Mouse (Mus musculus): ENCODE results near the gene Hrct1. TPM values are rescaled to one million over a fixed set of nuclear protein-coding genes. Genes with fewer than 3 reads are reported as not detected.

Gene Hrct1
- polyA plus RNA-seq, 1 experiment from 2014 or later: 0.18 TPM

- no peak overlapping the region for H3K9ac ChIP-seq (replicated peaks; ENCODE audit: low read length)
- DNase-seq (ENCODE audit: low spot score) (no peak), ATAC-seq (replicated peaks; ENCODE audit: insufficient number of reproducible peaks, low FRiP score, low TSS enrichment, low read depth) (no peak)
- H3K9me3 ChIP-seq (replicated peaks; ENCODE audit: control insufficient read depth, low read length): no peaks in the 10 kb centered on the region
- H3K4me3 ChIP-seq (ENCODE audit: low read depth, low read length): no peak overlapping the region
- H3K36me3 ChIP-seq (replicated peaks; ENCODE audit: control insufficient read depth, insufficient read depth, low read depth, low read length): no peaks in the 10 kb centered on the region
- no peaks in the 10 kb centered on the region for H3K27me3 ChIP-seq (ENCODE audit: control insufficient read depth, insufficient read depth, low read length)
- no peaks in the 10 kb centered on the region for H3K4me1 ChIP-seq (ENCODE audit: control insufficient read depth, insufficient read depth, low read length)
- 93% methylated on average over 13 of the region's 13 CpGs for WGBS
- H3K4me2 ChIP-seq (ENCODE audit: low read depth, low read length): no peak overlapping the region
- no peak overlapping the region for H3K27ac ChIP-seq (replicated peaks; ENCODE audit: low read depth, low read length)
These were observed 30.4 kb upstream of the Hrct1 start for GRCm38 (mm10) chr4:43696561-43696960.

GRCm38 (mm10) chr4:43700707-43701106 is 26.3 kb upstream of the Hrct1 start, which contains the start of gene Olfr70:
Gene Olfr70 (minus strand): TSS chr4:43700807.
- ATAC-seq (replicated peaks; ENCODE audit: insufficient number of reproducible peaks, low FRiP score, low TSS enrichment, low read depth) (no peak), DNase-seq (ENCODE audit: low spot score) (no peak)
- Histone ChIP-seq H3K4me1 (ENCODE audit: control insufficient read depth, insufficient read depth, low read length) (no peaks in the 10 kb centered on the region), H3K4me2 (ENCODE audit: low read depth, low read length) (no peak within 1 kb of the TSS), H3K27me3 (ENCODE audit: control insufficient read depth, insufficient read depth, low read length) (no peaks in the 10 kb centered on the region), H3K4me3 (ENCODE audit: low read depth, low read length) (no peak within 1 kb of the TSS), H3K27ac (replicated peaks; ENCODE audit: low read depth, low read length) (no peak within 1 kb of the TSS), H3K9me3 (replicated peaks; ENCODE audit: control insufficient read depth, low read length) (no peaks in the 10 kb centered on the region), H3K36me3 (replicated peaks; ENCODE audit: control insufficient read depth, insufficient read depth, low read depth, low read length) (no peaks in the 10 kb centered on the region), H3K9ac (replicated peaks; ENCODE audit: low read length) (no peak within 1 kb of the TSS)
- WGBS: 84% methylated on average over 6 of the region's 6 CpGs

- Histone ChIP-seq H3K27me3 (ENCODE audit: control insufficient read depth, insufficient read depth, low read length) (no peaks in the 10 kb centered on the region), H3K4me2 (ENCODE audit: low read depth, low read length) (no peak overlapping the region), H3K36me3 (replicated peaks; ENCODE audit: control insufficient read depth, insufficient read depth, low read depth, low read length) (no peaks in the 10 kb centered on the region), H3K4me1 (ENCODE audit: control insufficient read depth, insufficient read depth, low read length) (no peaks in the 10 kb centered on the region), H3K9ac (replicated peaks; ENCODE audit: low read length) (no peak overlapping the region), H3K27ac (replicated peaks; ENCODE audit: low read depth, low read length) (no peak overlapping the region), H3K9me3 (replicated peaks; ENCODE audit: control insufficient read depth, low read length) (no peaks in the 10 kb centered on the region), H3K4me3 (ENCODE audit: low read depth, low read length) (no peak overlapping the region)
- WGBS: 73% methylated on average over 6 of the region's 6 CpGs
- no peak for DNase-seq (ENCODE audit: low spot score)
- no peak for ATAC-seq (replicated peaks; ENCODE audit: insufficient number of reproducible peaks, low FRiP score, low TSS enrichment, low read depth)
These were observed 23.5 kb upstream of the Hrct1 start for GRCm38 (mm10) chr4:43703439-43703838.

GRCm38 (mm10) chr4:43703851-43704250 is 23.1 kb upstream of the Hrct1 start:
- Histone ChIP-seq H3K27ac (replicated peaks; ENCODE audit: low read depth, low read length) (no peak overlapping the region), H3K4me2 (ENCODE audit: low read depth, low read length) (no peak overlapping the region), H3K9me3 (replicated peaks; ENCODE audit: control insufficient read depth, low read length) (no peaks in the 10 kb centered on the region), H3K36me3 (replicated peaks; ENCODE audit: control insufficient read depth, insufficient read depth, low read depth, low read length) (no peaks in the 10 kb centered on the region), H3K9ac (replicated peaks; ENCODE audit: low read length) (no peak overlapping the region), H3K4me1 (ENCODE audit: control insufficient read depth, insufficient read depth, low read length) (no peaks in the 10 kb centered on the region), H3K27me3 (ENCODE audit: control insufficient read depth, insufficient read depth, low read length) (no peaks in the 10 kb centered on the region), H3K4me3 (ENCODE audit: low read depth, low read length) (no peak overlapping the region)
- WGBS: 86% methylated on average over 8 of the region's 8 CpGs
- DNase-seq (ENCODE audit: low spot score) (no peak), ATAC-seq (replicated peaks; ENCODE audit: insufficient number of reproducible peaks, low FRiP score, low TSS enrichment, low read depth) (no peak)

- H3K9me3 ChIP-seq (replicated peaks; ENCODE audit: control insufficient read depth, low read length): no peaks in the 10 kb centered on the region
- H3K4me1 ChIP-seq (ENCODE audit: control insufficient read depth, insufficient read depth, low read length): no peaks in the 10 kb centered on the region
- H3K27ac ChIP-seq (replicated peaks; ENCODE audit: low read depth, low read length): no peak overlapping the region
- no peak for ATAC-seq (replicated peaks; ENCODE audit: insufficient number of reproducible peaks, low FRiP score, low TSS enrichment, low read depth)
- no peak overlapping the region for H3K4me2 ChIP-seq (ENCODE audit: low read depth, low read length)
- no peaks in the 10 kb centered on the region for H3K36me3 ChIP-seq (replicated peaks; ENCODE audit: control insufficient read depth, insufficient read depth, low read depth, low read length)
- no peaks in the 10 kb centered on the region for H3K27me3 ChIP-seq (ENCODE audit: control insufficient read depth, insufficient read depth, low read length)
- H3K9ac ChIP-seq (replicated peaks; ENCODE audit: low read length): no peak overlapping the region
- DNase-seq (ENCODE audit: low spot score): no peak
- no peak overlapping the region for H3K4me3 ChIP-seq (ENCODE audit: low read depth, low read length)
- 86% methylated on average over 13 of the region's 13 CpGs for WGBS
These were observed 21.0 kb upstream of the Hrct1 start for GRCm38 (mm10) chr4:43705991-43706390.

GRCm38 (mm10) chr4:43709869-43710268 is 17.1 kb upstream of the Hrct1 start, which contains the start of gene Olfr71:
Gene Olfr71 (minus strand): TSS chr4:43710255.
- Histone ChIP-seq H3K9me3 (replicated peaks; ENCODE audit: control insufficient read depth, low read length) (no peaks in the 10 kb centered on the region), H3K4me2 (ENCODE audit: low read depth, low read length) (no peak within 1 kb of the TSS), H3K4me3 (ENCODE audit: low read depth, low read length) (no peak within 1 kb of the TSS), H3K27me3 (ENCODE audit: control insufficient read depth, insufficient read depth, low read length) (no peaks in the 10 kb centered on the region), H3K9ac (replicated peaks; ENCODE audit: low read length) (no peak within 1 kb of the TSS), H3K27ac (replicated peaks; ENCODE audit: low read depth, low read length) (no peak within 1 kb of the TSS), H3K4me1 (ENCODE audit: control insufficient read depth, insufficient read depth, low read length) (no peaks in the 10 kb centered on the region), H3K36me3 (replicated peaks; ENCODE audit: control insufficient read depth, insufficient read depth, low read depth, low read length) (no peaks in the 10 kb centered on the region)
- ATAC-seq (replicated peaks; ENCODE audit: insufficient number of reproducible peaks, low FRiP score, low TSS enrichment, low read depth) (no peak), DNase-seq (ENCODE audit: low spot score) (no peak)
- WGBS: 83% methylated on average over 6 of the region's 6 CpGs

- H3K9ac ChIP-seq (replicated peaks; ENCODE audit: low read length): no peak overlapping the region
- H3K4me2 ChIP-seq (ENCODE audit: low read depth, low read length): no peak overlapping the region
- ATAC-seq (replicated peaks; ENCODE audit: insufficient number of reproducible peaks, low FRiP score, low TSS enrichment, low read depth): no peak
- 2% methylated on average over 2 of the region's 2 CpGs for WGBS
- no peak overlapping the region for H3K27ac ChIP-seq (replicated peaks; ENCODE audit: low read depth, low read length)
- DNase-seq (ENCODE audit: low spot score): peak; percentile 76
- H3K36me3 ChIP-seq (replicated peaks; ENCODE audit: control insufficient read depth, insufficient read depth, low read depth, low read length): no peaks in the 10 kb centered on the region
- no peaks in the 10 kb centered on the region for H3K27me3 ChIP-seq (ENCODE audit: control insufficient read depth, insufficient read depth, low read length)
- H3K4me1 ChIP-seq (ENCODE audit: control insufficient read depth, insufficient read depth, low read length): no peaks in the 10 kb centered on the region
- no peaks in the 10 kb centered on the region for H3K9me3 ChIP-seq (replicated peaks; ENCODE audit: control insufficient read depth, low read length)
- H3K4me3 ChIP-seq (ENCODE audit: low read depth, low read length): no peak overlapping the region
These were observed 15.2 kb upstream of the Hrct1 start for GRCm38 (mm10) chr4:43711821-43712220.

- Histone ChIP-seq H3K9me3 (replicated peaks; ENCODE audit: control insufficient read depth, low read length) (no peaks in the 10 kb centered on the region), H3K27ac (replicated peaks; ENCODE audit: low read depth, low read length) (no peak overlapping the region), H3K27me3 (ENCODE audit: control insufficient read depth, insufficient read depth, low read length) (no peaks in the 10 kb centered on the region), H3K9ac (replicated peaks; ENCODE audit: low read length) (no peak overlapping the region), H3K36me3 (replicated peaks; ENCODE audit: control insufficient read depth, insufficient read depth, low read depth, low read length) (no peaks in the 10 kb centered on the region), H3K4me1 (ENCODE audit: control insufficient read depth, insufficient read depth, low read length) (no peaks in the 10 kb centered on the region), H3K4me2 (ENCODE audit: low read depth, low read length) (no peak overlapping the region), H3K4me3 (ENCODE audit: low read depth, low read length) (no peak overlapping the region)
- whole genome bisulfite sequencing: 28% methylated on average over 7 of the region's 7 CpGs
- no peak for ATAC-seq (replicated peaks; ENCODE audit: insufficient number of reproducible peaks, low FRiP score, low TSS enrichment, low read depth)
- DNase-seq (ENCODE audit: low spot score): no peak
These were observed 13.3 kb upstream of the Hrct1 start for GRCm38 (mm10) chr4:43713652-43714219.
